Mouse (Mus musculus) ES-E14 (cell line): ENCODE measurements around the gene Cemip.

Experiments used
- CHD2 ChIP-seq: IDR thresholded peaks from 2 replicates; pipeline ENCODE4 v1.6.1; 2014; ENCODE audit warnings: mild to moderate bottlenecking, low read depth, low read length, inconsistent platforms
- HCFC1 ChIP-seq: IDR thresholded peaks from 2 replicates; pipeline ENCODE4 v1.6.1; 2012; ENCODE audit warnings: low read length, inconsistent platforms, borderline replicate concordance; ENCODE audit not compliant: insufficient read depth
- MAFK ChIP-seq: IDR thresholded peaks from 2 replicates; pipeline ENCODE4 v1.6.1; 2014; ENCODE audit warnings: mild to moderate bottlenecking, low read depth, low read length, inconsistent platforms; ENCODE audit not compliant: insufficient read depth
- ZC3H11A ChIP-seq: IDR thresholded peaks from 2 replicates; pipeline ENCODE4 v1.6.1; 2012; ENCODE audit warnings: low read depth, mild to moderate bottlenecking, inconsistent platforms, low read length, borderline replicate concordance
- ZNF384 ChIP-seq: IDR thresholded peaks from 2 replicates; pipeline ENCODE4 v1.6.1; 2012; ENCODE audit warnings: low read depth, low read length, inconsistent platforms

DNA sequence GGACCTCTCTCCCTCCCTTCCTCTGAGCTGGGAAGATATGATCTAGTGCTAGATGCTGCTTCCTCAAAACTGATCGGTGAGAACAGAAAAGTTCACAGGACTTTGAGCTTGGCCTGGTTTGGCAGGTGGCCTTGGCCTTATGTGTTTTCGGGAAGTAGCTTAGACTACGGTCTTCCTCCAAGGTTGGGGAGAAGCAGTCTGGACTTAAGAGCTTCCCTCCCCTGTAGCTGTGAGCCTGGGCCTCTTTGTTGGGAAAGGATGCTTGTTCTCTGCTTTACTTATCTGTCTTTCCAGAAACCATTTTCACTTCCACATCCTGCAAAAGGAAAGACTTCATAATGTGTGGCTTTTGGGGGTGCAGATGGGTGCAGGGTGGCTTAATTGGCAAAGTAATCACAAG, 181.5 kb downstream of the Cemip start:
- TF ChIP-seq ZC3H11A (no peak), CHD2 (no peak), ZNF384 (no peak), HCFC1 (no peak), MAFK (no peak)
